Mouse (Mus musculus) cortical plate, adult 2 months (tissue): Measurements from ENCODE around the gene Ppp4r2.

ENCODE experiments used
- CTCF ChIP-seq: fragments of 200-500 bp; IDR thresholded peaks from 2 replicates; pipeline ENCODE4 v1.5.1; 2011; ENCODE audit warnings: mild to moderate bottlenecking, control low read depth, low read length; ENCODE audit not compliant: insufficient read depth; ENCODE audit errors: extremely low read depth
- POLR2A ChIP-seq: fragments of 200-500 bp; IDR thresholded peaks from 2 replicates; pipeline ENCODE4 v1.6.1; 2011; ENCODE audit warnings: mild to moderate bottlenecking, low read length, control low read depth; ENCODE audit not compliant: insufficient read depth; ENCODE audit errors: extremely low read depth

DNA sequence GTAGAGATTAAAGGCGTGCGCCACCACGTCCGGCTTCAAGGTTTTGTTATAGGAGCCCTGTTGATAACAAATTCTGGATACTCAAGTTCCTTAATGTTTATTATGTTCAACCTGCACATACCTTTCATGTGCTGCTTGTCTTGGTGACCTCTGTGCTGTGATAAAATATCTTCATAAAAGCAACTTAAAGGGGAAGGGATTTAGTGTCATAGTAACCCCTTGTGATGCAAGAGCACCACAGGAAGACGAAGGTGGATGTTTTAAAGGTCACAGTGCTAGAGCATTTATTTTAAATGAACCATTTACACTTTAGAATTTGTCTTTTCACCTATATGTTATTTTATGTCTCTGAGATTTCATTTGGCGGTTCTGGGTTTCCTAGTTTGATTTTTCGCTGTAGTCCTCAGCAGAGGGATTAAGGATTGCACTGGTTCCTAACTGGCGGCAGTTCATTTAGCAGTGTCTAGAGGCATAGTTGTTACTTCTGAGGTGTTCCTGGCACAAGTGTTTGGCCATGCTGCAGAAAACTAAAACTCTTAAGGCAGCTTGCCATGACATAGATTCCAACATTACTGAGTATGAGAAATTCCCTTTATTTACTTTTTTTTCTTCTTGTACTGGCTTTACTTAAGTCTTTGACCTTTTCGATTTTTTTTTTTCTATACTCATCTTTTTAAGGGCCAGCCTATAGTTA lies 15.4 kb downstream of the Ppp4r2 start:
- TF ChIP-seq CTCF (no peak), POLR2A (no peak)
